Mouse (Mus musculus) liver, embryonic 15.5 days (tissue): ENCODE data around the gene Naip5. TPM values are rescaled to one million over a fixed set of nuclear protein-coding genes. Genes with fewer than 3 reads are reported as not detected.
"Not testable (repeated sequence)": the region's sequence is repeated elsewhere in the genome, so short reads cannot be mapped to it uniquely, and the experiment has no call there.

Source experiments
- ATAC-seq: fragments of 200-750 bp; cut with Nextera tagmentation; 2 replicates; pipeline ENCODE4 v1.8.0; 2017; ENCODE audit warnings: moderate number of reproducible peaks, mild to moderate bottlenecking, moderate library complexity; ENCODE audit not compliant: insufficient read depth
- H3K27ac ChIP-seq: fragments of 300-500 bp; sonication (generic); replicated peaks from 2 replicates; pipeline ENCODE4 v1.5.1; 2015; ENCODE audit warnings: mild to moderate bottlenecking, inconsistent platforms
- H3K27me3 ChIP-seq: fragments of 300-500 bp; sonication (generic); 2 replicates; pipeline ENCODE4 v1.6.1; 2015; ENCODE audit warnings: mild to moderate bottlenecking, inconsistent platforms
- H3K36me3 ChIP-seq: fragments of 300-500 bp; sonication (generic); replicated peaks from 2 replicates; pipeline ENCODE4 v1.6.1; 2015; ENCODE audit warnings: moderate library complexity, mild to moderate bottlenecking, inconsistent platforms
- H3K4me1 ChIP-seq: fragments of 300-500 bp; sonication (generic); replicated peaks from 2 replicates; pipeline ENCODE4 v1.6.1; 2015; ENCODE audit warnings: inconsistent platforms
- H3K4me2 ChIP-seq: fragments of 300-500 bp; sonication (generic); 2 replicates; pipeline ENCODE4 v1.6.1; 2015; ENCODE audit warnings: moderate library complexity, mild to moderate bottlenecking, inconsistent platforms
- H3K4me3 ChIP-seq: fragments of 300-500 bp; sonication (generic); replicated peaks from 2 replicates; pipeline ENCODE4 v1.5.1; 2015; ENCODE audit warnings: mild to moderate bottlenecking, inconsistent platforms
- H3K9ac ChIP-seq: fragments of 300-500 bp; sonication (generic); 2 replicates; pipeline ENCODE4 v1.6.1; 2015; ENCODE audit warnings: moderate library complexity, mild to moderate bottlenecking, inconsistent platforms
- H3K9me3 ChIP-seq: fragments of 300-500 bp; sonication (generic); replicated peaks from 2 replicates; pipeline ENCODE4 v1.6.1; 2016; ENCODE audit warnings: inconsistent platforms
- WGBS: fragments of 180-500 bp; shearing (Covaris S2); methylation state at CpG from one replicate; pipeline ENCODE4 v1.1.7; 2015; ENCODE audit warnings: mixed read lengths; ENCODE audit not compliant: insufficient replicate concordance; 5-methylcytosine and 5-hydroxymethylcytosine counted together
- polyA plus RNA-seq: library from polyadenylated mRNA; unstranded; fragments of >200 nt; fragmentation: Nextera tagmentation; extraction: Ambion mirVana; gene quantifications from 2 replicates; pipeline ENCODE4 v1.2.1, GENCODE M21; 2015

Gene Naip5
- 0.54 and 0.67 TPM in 2 replicates for polyA plus RNA-seq

DNA sequence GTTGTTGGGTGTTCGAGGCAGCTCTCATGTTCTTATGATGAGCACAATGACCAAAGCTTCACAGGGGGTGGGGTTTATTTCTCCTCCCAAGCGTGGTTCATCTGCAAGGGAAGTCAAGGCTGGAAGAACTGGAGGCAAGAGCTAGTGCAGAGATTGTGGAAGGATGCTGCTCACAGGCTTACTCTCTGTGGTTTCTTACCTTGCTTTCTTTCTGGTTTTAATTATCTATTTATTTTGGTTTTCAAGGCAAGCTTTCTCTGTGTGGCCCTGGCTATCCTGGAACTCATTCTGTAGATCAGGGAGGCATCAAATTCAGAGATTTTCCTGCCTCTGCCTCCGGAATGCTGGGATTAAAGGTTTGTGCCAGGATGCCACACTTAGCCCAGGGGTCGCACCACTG is at the start of gene Naip5:
TSS of gene Naip5 (minus strand) at position 101 of the 400 bp plus-strand sequence.
- Histone ChIP-seq H3K4me2 (peak within 1 kb of the TSS; percentile 27; the same call in 1 of the 2 replicates), H3K4me3 (peak within 1 kb of the TSS; percentile 32)
- H3K36me3 ChIP-seq, H3K9ac ChIP-seq, ATAC-seq, H3K4me1 ChIP-seq, H3K27ac ChIP-seq, H3K27me3 ChIP-seq, H3K9me3 ChIP-seq: not testable (repeated sequence)
- 59% methylated on average over 4 of the region's 4 CpGs for WGBS

- Histone ChIP-seq H3K9ac (no peak overlapping the region), H3K27ac (no peak overlapping the region), H3K27me3 (no peaks in the 10 kb centered on the region), H3K9me3 (no peaks in the 10 kb centered on the region), H3K4me1 (no peaks in the 10 kb centered on the region), H3K36me3 (no peaks in the 10 kb centered on the region), H3K4me3 (no peak overlapping the region), H3K4me2 (no peak overlapping the region)
- ATAC-seq = no peak
- 54% methylated on average over 1 of the region's 1 CpGs for WGBS
These were observed 38.5 kb upstream of the Naip5 start for GRCm38 (mm10) chr13:100284611-100285010.

GRCm38 (mm10) chr13:100271474-100272132 is 25.5 kb upstream of the Naip5 start:
- H3K4me1 ChIP-seq, H3K4me2 ChIP-seq, H3K9me3 ChIP-seq, H3K27ac ChIP-seq, H3K4me3 ChIP-seq, H3K36me3 ChIP-seq, ATAC-seq, H3K27me3 ChIP-seq, H3K9ac ChIP-seq: not testable (repeated sequence)
- WGBS = no CpG with 5 or more reads among the region's 1 CpGs

DNA sequence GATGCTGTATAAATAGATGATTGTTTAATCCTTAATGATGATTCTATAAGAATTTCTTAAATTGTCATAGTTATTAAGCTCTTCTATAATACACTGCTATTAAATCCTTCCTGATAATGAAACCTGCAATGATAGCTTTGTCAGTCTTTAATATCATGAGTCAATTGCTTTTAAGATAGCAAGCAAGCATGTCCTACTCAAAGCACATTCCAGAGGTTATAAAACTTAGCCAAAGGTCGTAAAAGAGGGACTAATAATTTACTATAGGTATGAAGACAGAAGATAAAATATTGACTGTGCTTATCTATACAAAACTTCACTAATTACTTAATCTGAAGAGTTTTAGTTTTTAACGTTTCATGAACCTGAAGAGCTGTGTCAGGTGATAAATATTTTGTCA is 10.9 kb upstream of the Naip5 start:
- not testable (repeated sequence) for H3K36me3 ChIP-seq, H3K4me2 ChIP-seq, H3K9me3 ChIP-seq, H3K4me3 ChIP-seq, ATAC-seq, H3K27ac ChIP-seq, H3K9ac ChIP-seq, H3K4me1 ChIP-seq, H3K27me3 ChIP-seq
- WGBS = 41% methylated on average over 2 of the region's 2 CpGs

DNA sequence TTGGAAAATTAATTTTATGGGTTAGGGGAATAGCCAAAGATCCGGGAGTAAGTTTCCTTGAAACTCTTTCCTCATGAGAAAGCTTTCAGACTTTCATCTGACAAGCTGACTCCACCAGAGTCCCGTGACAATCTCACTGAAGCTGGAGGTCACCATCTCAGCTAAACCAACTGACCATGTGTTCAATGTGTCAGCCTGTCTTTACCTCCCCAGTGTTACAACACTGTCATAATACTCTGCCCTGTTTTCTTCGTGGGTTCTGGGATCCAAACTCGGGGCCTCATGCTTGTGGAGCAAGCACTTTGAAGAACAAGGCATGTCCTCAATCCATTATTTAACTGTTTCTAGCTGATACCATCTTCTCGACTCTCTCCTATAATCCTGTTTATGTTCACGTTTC is 9.8 kb upstream of the Naip5 start:
- H3K4me2 ChIP-seq, H3K9me3 ChIP-seq, ATAC-seq, H3K9ac ChIP-seq, H3K27me3 ChIP-seq, H3K4me1 ChIP-seq, H3K4me3 ChIP-seq, H3K36me3 ChIP-seq, H3K27ac ChIP-seq: not testable (repeated sequence)
- 56% methylated on average over 6 of the region's 6 CpGs for WGBS

DNA sequence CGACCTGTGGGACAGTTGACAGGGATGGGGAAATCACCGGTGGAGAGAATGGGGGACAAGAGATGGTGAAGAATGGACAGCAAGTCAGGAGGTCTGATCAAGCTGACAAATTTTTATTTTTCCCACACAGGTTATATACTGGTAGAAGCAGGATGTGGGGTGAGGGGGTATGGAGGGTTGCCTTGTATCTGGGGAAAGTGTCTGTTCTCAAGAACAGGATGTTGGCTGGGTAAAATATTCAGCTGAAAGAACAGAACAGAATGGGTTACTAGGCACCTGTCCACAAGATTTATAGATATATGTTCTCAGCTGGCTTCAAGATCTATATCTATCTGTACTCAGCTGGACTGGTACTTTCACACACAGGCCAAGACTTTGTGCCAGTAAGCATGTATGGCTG is 5.8 kb upstream of the Naip5 start:
- not testable (repeated sequence) for H3K27me3 ChIP-seq, H3K36me3 ChIP-seq, ATAC-seq, H3K4me2 ChIP-seq, H3K4me3 ChIP-seq, H3K9ac ChIP-seq, H3K27ac ChIP-seq, H3K4me1 ChIP-seq, H3K9me3 ChIP-seq
- 70% methylated on average over 2 of the region's 2 CpGs for whole genome bisulfite sequencing

DNA sequence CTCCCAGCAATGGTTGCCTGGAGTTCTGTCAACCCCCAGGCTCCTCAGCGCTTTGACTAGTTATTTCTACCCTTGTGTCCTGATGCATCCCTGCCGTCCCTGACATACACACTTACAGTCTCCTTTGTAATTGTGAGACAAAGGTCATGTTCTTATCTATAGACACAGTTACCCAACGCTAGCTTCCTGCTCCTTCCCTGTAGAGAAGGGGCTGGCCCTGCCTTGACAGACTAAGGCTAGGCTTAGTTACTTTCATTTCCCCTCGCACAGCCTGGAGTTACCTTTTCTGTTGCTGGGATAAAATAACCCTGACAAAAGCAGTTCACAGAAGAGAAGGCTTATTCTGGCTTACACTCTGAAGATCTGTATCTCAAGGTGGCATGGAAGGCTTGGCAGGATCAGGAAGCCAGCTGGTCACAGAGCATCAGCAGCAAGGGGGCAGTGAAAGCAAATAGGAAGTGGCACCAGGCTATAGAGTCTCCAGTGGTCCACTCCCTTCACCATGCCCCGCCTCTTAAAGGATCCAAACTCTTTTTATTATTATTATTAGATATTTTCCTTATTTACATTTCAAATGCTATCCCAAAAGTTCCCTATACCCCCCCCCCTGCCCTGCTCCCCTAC is 885 bp upstream of the Naip5 start:
- not testable (repeated sequence) for H3K27ac ChIP-seq, H3K9me3 ChIP-seq, H3K36me3 ChIP-seq, H3K9ac ChIP-seq, H3K27me3 ChIP-seq, H3K4me1 ChIP-seq
- 12% methylated on average over 5 of the region's 5 CpGs for WGBS
- peak overlapping the region; percentile 32 for H3K4me3 ChIP-seq
- peak; percentile 57; the same call in 1 of the 2 replicates for ATAC-seq
- H3K4me2 ChIP-seq = peak overlapping the region; percentile 27; the same call in 1 of the 2 replicates

DNA sequence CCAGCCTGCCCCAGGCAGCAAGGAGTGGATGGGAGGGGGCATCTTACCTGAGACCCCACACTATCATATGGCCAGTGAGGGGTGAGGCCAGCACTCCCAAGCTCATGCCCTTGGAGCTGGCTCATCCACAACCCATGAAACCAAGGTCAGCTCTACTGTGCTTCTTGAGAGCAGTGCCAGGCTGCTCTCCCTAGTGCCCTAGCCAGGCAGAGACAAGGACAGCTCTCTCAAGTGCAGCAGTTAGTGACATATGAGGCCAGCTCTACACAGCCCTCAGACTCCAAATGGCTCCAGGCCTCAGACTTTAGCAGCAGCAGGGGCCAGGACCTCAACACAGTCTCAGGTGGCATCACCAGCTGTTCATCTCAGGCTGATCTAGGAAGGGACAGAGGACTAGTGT is 2.4 kb downstream of the Naip5 start:
- Histone ChIP-seq H3K9me3 (no peaks in the 10 kb centered on the region), H3K36me3 (no peaks in the 10 kb centered on the region), H3K4me2 (no peak overlapping the region), H3K27ac (no peak overlapping the region), H3K9ac (no peak overlapping the region), H3K27me3 (no peaks in the 10 kb centered on the region), H3K4me3 (no peak overlapping the region), H3K4me1 (no peaks in the 10 kb centered on the region)
- ATAC-seq = no peak

DNA sequence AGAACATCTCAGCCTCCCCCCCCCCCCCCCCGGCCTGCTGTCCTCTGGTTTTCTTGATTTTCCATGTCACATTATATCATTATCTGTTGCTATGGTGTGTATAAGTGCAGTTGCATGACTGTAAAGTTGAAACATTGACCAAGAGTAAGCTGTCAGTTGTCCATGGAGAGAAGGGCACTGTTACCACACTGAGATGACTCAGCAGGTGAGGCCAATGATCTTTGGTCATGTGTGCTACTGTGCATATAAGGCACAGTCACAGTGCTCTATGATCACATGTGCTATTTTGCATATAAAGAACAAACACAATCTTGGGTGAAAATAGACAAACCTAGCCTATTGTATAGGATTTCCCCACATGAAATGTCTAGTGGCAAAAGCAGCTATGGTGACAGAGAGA is 32.4 kb downstream of the Naip5 start:
- H3K9ac ChIP-seq, ATAC-seq, H3K27ac ChIP-seq, H3K36me3 ChIP-seq, H3K4me2 ChIP-seq, H3K27me3 ChIP-seq, H3K9me3 ChIP-seq, H3K4me1 ChIP-seq, H3K4me3 ChIP-seq: not testable (repeated sequence)
- WGBS = 58% methylated on average over 1 of the region's 1 CpGs

- Histone ChIP-seq H3K4me3 (no peak overlapping the region), H3K4me1 (no peaks in the 10 kb centered on the region), H3K9ac (no peak overlapping the region), H3K27me3 (no peaks in the 10 kb centered on the region; the same call in 1 of the 2 replicates), H3K36me3 (no peaks in the 10 kb centered on the region), H3K4me2 (no peak overlapping the region), H3K9me3 (no peaks in the 10 kb centered on the region), H3K27ac (no peak overlapping the region)
- 19% methylated on average over 8 of the region's 8 CpGs for WGBS
- no peak for ATAC-seq
These were observed 35.6 kb downstream of the Naip5 start for GRCm38 (mm10) chr13:100210540-100210939.

DNA sequence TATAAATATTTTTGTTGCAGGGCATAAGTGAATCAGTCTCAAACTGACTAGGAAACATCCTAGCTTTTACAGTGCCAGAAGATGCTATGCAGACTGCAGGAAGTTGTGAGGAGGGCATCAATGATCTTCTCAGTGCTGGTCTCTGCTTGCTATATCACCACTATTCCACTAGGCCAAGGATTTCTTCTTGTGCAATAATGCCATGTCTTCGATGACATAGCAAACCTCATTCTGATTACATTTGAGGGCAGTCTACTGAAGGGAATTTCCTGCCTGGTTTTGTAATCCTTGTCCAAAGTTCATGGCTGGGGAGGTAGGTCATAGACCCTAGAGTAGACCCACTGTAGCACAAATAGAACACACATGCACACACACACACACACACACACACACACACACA is 42.8 kb downstream of the Naip5 start:
- no peaks in the 10 kb centered on the region for H3K9me3 ChIP-seq
- 63% methylated on average over 1 of the region's 1 CpGs for WGBS
- no peak overlapping the region for H3K4me2 ChIP-seq
- H3K27me3 ChIP-seq = no peaks in the 10 kb centered on the region
- H3K36me3 ChIP-seq = no peaks in the 10 kb centered on the region
- ATAC-seq = no peak
- no peak overlapping the region for H3K9ac ChIP-seq
- H3K4me3 ChIP-seq = no peak overlapping the region
- H3K27ac ChIP-seq = no peak overlapping the region
- peaks cover 10% of the 10 kb centered on the region; the same call in 1 of the 2 replicates for H3K4me1 ChIP-seq
